Mouse (Mus musculus): ENCODE data around the gene Map2k2. TPM values are rescaled to one million over a fixed set of nuclear protein-coding genes. Genes with fewer than 3 reads are reported as not detected.
A peak's percentile ranks its signal among the peaks of the same experiment; 100 is the strongest.

Map2k2 gene
- polyA plus RNA-seq, 1 experiment, result 407 TPM

GRCm38 (mm10) chr10:81092465-81093250 is 13.1 kb upstream of the Map2k2 start:
- Histone ChIP-seq H3K4me1 (peaks cover 15% of the 10 kb centered on the region), H3K4me3 (replicated peaks) (no peak overlapping the region), H3K27me3 (replicated peaks) (peaks cover 52% of the 10 kb centered on the region), H3K36me3 (replicated peaks; ENCODE audit: low read length) (no peaks in the 10 kb centered on the region), H3K9me3 (peaks cover 12% of the 10 kb centered on the region)
- TF ChIP-seq FLI1 (IDR thresholded peaks at IDR 0.05; ENCODE audit: low read length) (no peak), GATA1 (IDR thresholded peaks at IDR 0.05; ENCODE audit: borderline replicate concordance, low read length) (no peak)

GRCm38 (mm10) chr10:81094931-81095678 is 10.6 kb upstream of the Map2k2 start:
- Histone ChIP-seq H3K4me1 (peaks cover 28% of the 10 kb centered on the region), H3K4me3 (replicated peaks) (peak overlapping the region; percentile 38), H3K36me3 (replicated peaks; ENCODE audit: low read length) (no peaks in the 10 kb centered on the region), H3K27me3 (replicated peaks) (peaks cover 47% of the 10 kb centered on the region), H3K9me3 (peaks cover 6% of the 10 kb centered on the region)
- TF ChIP-seq GATA1 (IDR thresholded peaks at IDR 0.05; ENCODE audit: borderline replicate concordance, low read length), result no peak
- TF ChIP-seq FLI1 (IDR thresholded peaks at IDR 0.05; ENCODE audit: low read length), result no peak

GRCm38 (mm10) chr10:81106113-81106721 is 502 bp downstream of the Map2k2 start:
- H3K4me1 ChIP-seq, result peaks cover 66% of the 10 kb centered on the region
- H3K27me3 ChIP-seq (replicated peaks), result no peaks in the 10 kb centered on the region
- H3K36me3 ChIP-seq (replicated peaks; ENCODE audit: low read length), result peaks cover 43% of the 10 kb centered on the region
- H3K9me3 ChIP-seq, result no peaks in the 10 kb centered on the region
- peak overlapping the region; percentile 97 for H3K4me3 ChIP-seq (replicated peaks)
- no peak for TF ChIP-seq FLI1 (IDR thresholded peaks at IDR 0.05; ENCODE audit: low read length)
- TF ChIP-seq GATA1 (IDR thresholded peaks at IDR 0.05; ENCODE audit: borderline replicate concordance, low read length), result no peak

GRCm38 (mm10) chr10:81112946-81113345 is 7.2 kb downstream of the Map2k2 start:
- TF ChIP-seq GATA1 (IDR thresholded peaks at IDR 0.05; ENCODE audit: borderline replicate concordance, low read length) (no peak), FLI1 (IDR thresholded peaks at IDR 0.05; ENCODE audit: low read length) (no peak)
- no peaks in the 10 kb centered on the region for H3K9me3 ChIP-seq
- H3K4me3 ChIP-seq (replicated peaks), result peak overlapping the region; percentile 44
- no peaks in the 10 kb centered on the region for H3K27me3 ChIP-seq (replicated peaks)
- peaks cover 93% of the 10 kb centered on the region for H3K36me3 ChIP-seq (replicated peaks; ENCODE audit: low read length)
- H3K4me1 ChIP-seq, result peaks cover 93% of the 10 kb centered on the region

- Histone ChIP-seq H3K9me3 (no peaks in the 10 kb centered on the region), H3K27me3 (replicated peaks) (no peaks in the 10 kb centered on the region), H3K4me3 (replicated peaks) (no peak overlapping the region), H3K36me3 (replicated peaks; ENCODE audit: low read length) (peaks cover 97% of the 10 kb centered on the region), H3K4me1 (peaks cover 75% of the 10 kb centered on the region)
- TF ChIP-seq GATA1 (IDR thresholded peaks at IDR 0.05; ENCODE audit: borderline replicate concordance, low read length) (no peak), FLI1 (IDR thresholded peaks at IDR 0.05; ENCODE audit: low read length) (no peak)
These were observed 13.9 kb downstream of the Map2k2 start for GRCm38 (mm10) chr10:81119625-81120024.

GRCm38 (mm10) chr10:81120650-81121049 is 14.9 kb downstream of the Map2k2 start:
- Histone ChIP-seq H3K27me3 (replicated peaks) (no peaks in the 10 kb centered on the region), H3K9me3 (no peaks in the 10 kb centered on the region), H3K4me3 (replicated peaks) (no peak overlapping the region), H3K36me3 (replicated peaks; ENCODE audit: low read length) (peaks cover 97% of the 10 kb centered on the region), H3K4me1 (peaks cover 68% of the 10 kb centered on the region)
- TF ChIP-seq FLI1 (IDR thresholded peaks at IDR 0.05; ENCODE audit: low read length) (no peak), GATA1 (IDR thresholded peaks at IDR 0.05; ENCODE audit: borderline replicate concordance, low read length) (no peak)

- Histone ChIP-seq H3K4me1 (peaks cover 60% of the 10 kb centered on the region), H3K9me3 (no peaks in the 10 kb centered on the region), H3K4me3 (replicated peaks) (no peak overlapping the region), H3K27me3 (replicated peaks) (no peaks in the 10 kb centered on the region), H3K36me3 (replicated peaks; ENCODE audit: low read length) (peaks cover 76% of the 10 kb centered on the region)
- TF ChIP-seq FLI1 (IDR thresholded peaks at IDR 0.05; ENCODE audit: low read length) (no peak), GATA1 (IDR thresholded peaks at IDR 0.05; ENCODE audit: borderline replicate concordance, low read length) (no peak)
These were observed 17.2 kb downstream of the Map2k2 start for GRCm38 (mm10) chr10:81122889-81123288.

- no peak overlapping the region for H3K4me3 ChIP-seq (replicated peaks)
- no peak for TF ChIP-seq FLI1 (IDR thresholded peaks at IDR 0.05; ENCODE audit: low read length)
- TF ChIP-seq GATA1 (IDR thresholded peaks at IDR 0.05; ENCODE audit: borderline replicate concordance, low read length), result no peak
- peaks cover 72% of the 10 kb centered on the region for H3K36me3 ChIP-seq (replicated peaks; ENCODE audit: low read length)
- peaks cover 66% of the 10 kb centered on the region for H3K4me1 ChIP-seq
- no peaks in the 10 kb centered on the region for H3K9me3 ChIP-seq
- H3K27me3 ChIP-seq (replicated peaks), result no peaks in the 10 kb centered on the region
These were observed 17.8 kb downstream of the Map2k2 start for GRCm38 (mm10) chr10:81123500-81123899.

- Histone ChIP-seq H3K27me3 (replicated peaks) (no peaks in the 10 kb centered on the region), H3K9me3 (no peaks in the 10 kb centered on the region), H3K36me3 (replicated peaks; ENCODE audit: low read length) (peaks cover 4% of the 10 kb centered on the region), H3K4me3 (replicated peaks) (peak overlapping the region; percentile 98), H3K4me1 (peaks cover 50% of the 10 kb centered on the region)
- TF ChIP-seq GATA1 (IDR thresholded peaks at IDR 0.05; ENCODE audit: borderline replicate concordance, low read length) (no peak), FLI1 (IDR thresholded peaks at IDR 0.05; ENCODE audit: low read length) (no peak)
These were observed 28.5 kb downstream of the Map2k2 start for GRCm38 (mm10) chr10:81134181-81134587.
